Mouse (Mus musculus) megakaryocyte, embryonic 14.5 days (primary cell): ENCODE data around the gene Pik3r4.

Source experiments
- FLI1 ChIP-seq: IDR thresholded peaks from 2 replicates; pipeline ENCODE4 v1.6.1; 2012; ENCODE audit warnings: low read length, inconsistent platforms, mixed read lengths
- GATA1 ChIP-seq: IDR thresholded peaks from 3 replicates; pipeline ENCODE4 v1.6.1; 2012; ENCODE audit warnings: mixed read lengths, low read length, inconsistent platforms, borderline replicate concordance

DNA sequence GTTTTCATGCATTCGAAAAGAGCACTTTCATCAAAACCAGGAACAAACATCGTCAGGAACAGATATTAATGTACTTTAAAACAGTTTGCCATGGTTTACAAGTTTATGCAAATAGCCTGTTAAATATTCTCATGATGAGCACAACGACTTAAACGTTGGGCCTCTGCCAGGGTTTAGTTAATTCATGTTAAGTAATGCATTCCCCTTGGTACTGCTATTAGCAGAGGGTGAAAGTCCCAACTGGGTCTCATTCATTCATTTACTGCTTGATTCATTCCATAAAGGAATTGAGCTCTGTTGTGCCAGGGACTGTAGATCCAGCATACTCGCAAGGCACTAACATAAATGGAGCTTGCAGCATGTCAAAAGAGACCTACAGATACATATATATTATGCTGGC, 92.4 kb downstream of the Pik3r4 start:
- TF ChIP-seq GATA1 (no peak), FLI1 (no peak)
